Mouse (Mus musculus): ENCODE measurements at regions not wholly inside any gene's neighbourhood (a gene's known extent, or its start where the extent isn't known, plus 50 kb on each side); places are given as distances from the start of the nearest gene placed in this dataset.
"Not testable (repeated sequence)": the region's sequence is repeated elsewhere in the genome, so short reads cannot be mapped to it uniquely, and the experiment has no call there.

DNA sequence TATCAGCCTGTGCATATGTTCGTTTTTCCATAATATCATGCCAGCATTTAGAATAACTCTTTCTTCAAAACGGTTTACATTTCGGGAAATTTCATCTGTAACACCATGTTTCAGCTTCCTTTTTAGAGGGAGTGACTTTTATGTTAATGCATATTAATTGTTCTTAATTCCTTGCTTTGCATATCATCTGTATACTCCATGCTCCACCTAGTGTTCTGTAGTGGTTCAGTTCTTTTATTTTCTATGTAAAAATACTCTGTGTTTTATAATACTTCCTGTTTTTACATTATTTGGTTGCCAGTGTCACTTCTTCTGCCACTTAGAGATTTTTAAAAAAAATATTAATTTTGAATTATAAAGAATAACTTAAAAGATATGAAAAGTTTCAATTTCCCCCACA is 70.9 kb upstream of the Tmem229a start:
- Histone ChIP-seq H3K9ac (replicated peaks; ENCODE audit: low read depth, low read length) (no peak overlapping the region), H3K4me1 (ENCODE audit: control insufficient read depth, insufficient read depth) (no peaks in the 10 kb centered on the region), H3K27me3 (ENCODE audit: control insufficient read depth, insufficient read depth, low read length) (no peaks in the 10 kb centered on the region), H3K4me3 (ENCODE audit: low read depth, low read length) (no peak overlapping the region), H3K27ac (ENCODE audit: low read depth) (no peak overlapping the region), H3K4me2 (ENCODE audit: low read depth, low read length) (no peak overlapping the region), H3K36me3 (replicated peaks; ENCODE audit: control insufficient read depth, insufficient read depth, low read length) (no peaks in the 10 kb centered on the region), H3K9me3 (replicated peaks; ENCODE audit: control insufficient read depth, low read length) (no peaks in the 10 kb centered on the region)
- TF ChIP-seq CTCF (IDR thresholded peaks at IDR 0.05; ENCODE audit: low read depth) (no peak; the same call in 1 of the 2 replicates), EP300 (IDR thresholded peaks at IDR 0.05; ENCODE audit: low read depth) (no peak)
- WGBS = 53% methylated on average over 3 of the region's 3 CpGs
- DNase-seq (ENCODE audit: low spot score) = no peak
- no peak for ATAC-seq (ENCODE audit: insufficient read depth, low read depth)

DNA sequence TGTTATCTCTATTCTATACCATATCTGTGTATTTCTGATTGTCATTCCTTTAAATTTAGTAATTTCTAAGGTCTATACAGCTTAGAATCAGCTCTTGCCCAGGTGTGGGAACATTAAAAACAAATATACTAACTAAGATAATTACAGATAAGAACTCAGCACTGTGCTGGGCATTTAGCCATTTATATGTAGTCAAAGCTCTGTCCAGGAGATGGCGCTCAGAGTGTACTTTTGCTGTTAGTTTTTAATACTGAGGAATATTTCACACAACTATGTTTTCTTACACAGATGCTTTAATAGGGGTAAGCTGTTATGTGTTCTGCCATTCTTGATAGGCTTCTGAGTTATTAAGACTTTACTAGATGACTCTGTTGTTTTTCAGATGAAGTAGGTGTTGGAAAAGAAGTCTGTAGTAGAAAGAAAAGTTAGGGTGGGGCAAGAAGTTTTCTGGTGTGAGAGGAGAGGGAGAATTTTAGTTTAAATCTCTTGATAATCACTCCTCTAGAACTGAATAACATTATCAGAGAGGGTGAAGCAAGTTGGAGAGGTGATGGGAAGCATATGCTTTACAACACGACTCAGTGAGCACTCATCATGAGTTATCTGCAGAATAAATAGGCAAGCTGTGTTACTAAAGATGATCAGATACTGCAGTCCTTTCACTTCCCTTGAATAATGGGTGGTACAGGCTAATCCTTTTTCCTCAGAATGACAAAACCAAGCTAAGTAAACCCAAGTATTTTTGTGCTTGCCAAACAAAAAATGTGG is 64.1 kb upstream of the Tmem229a start:
- Histone ChIP-seq H3K4me3 (ENCODE audit: low read depth, low read length) (no peak overlapping the region), H3K4me1 (ENCODE audit: control insufficient read depth, insufficient read depth) (no peaks in the 10 kb centered on the region), H3K9me3 (replicated peaks; ENCODE audit: control insufficient read depth, low read length) (no peaks in the 10 kb centered on the region), H3K27ac (ENCODE audit: low read depth) (no peak overlapping the region), H3K27me3 (ENCODE audit: control insufficient read depth, insufficient read depth, low read length) (no peaks in the 10 kb centered on the region), H3K36me3 (replicated peaks; ENCODE audit: control insufficient read depth, insufficient read depth, low read length) (no peaks in the 10 kb centered on the region), H3K4me2 (ENCODE audit: low read depth, low read length) (no peak overlapping the region), H3K9ac (replicated peaks; ENCODE audit: low read depth, low read length) (no peak overlapping the region)
- WGBS = 19% methylated on average over 2 of the region's 2 CpGs
- DNase-seq (ENCODE audit: low spot score) (peak; percentile 28), ATAC-seq (ENCODE audit: insufficient read depth, low read depth) (no peak)
- TF ChIP-seq CTCF (IDR thresholded peaks at IDR 0.05; ENCODE audit: low read depth) = peak; percentile 61
- TF ChIP-seq EP300 (IDR thresholded peaks at IDR 0.05; ENCODE audit: low read depth) = no peak

- no peak overlapping the region for H3K9ac ChIP-seq (replicated peaks; ENCODE audit: low read depth, low read length)
- no peak overlapping the region for H3K27ac ChIP-seq (ENCODE audit: low read depth)
- H3K4me2 ChIP-seq (ENCODE audit: low read depth, low read length) = no peak overlapping the region
- 59% methylated on average over 3 of the region's 3 CpGs for WGBS
- H3K4me1 ChIP-seq (ENCODE audit: control insufficient read depth, insufficient read depth) = no peaks in the 10 kb centered on the region
- no peaks in the 10 kb centered on the region for H3K27me3 ChIP-seq (ENCODE audit: control insufficient read depth, insufficient read depth, low read length)
- ATAC-seq (ENCODE audit: insufficient read depth, low read depth) (no peak), DNase-seq (ENCODE audit: low spot score) (no peak)
- H3K4me3 ChIP-seq (ENCODE audit: low read depth, low read length) = no peak overlapping the region
- no peaks in the 10 kb centered on the region for H3K36me3 ChIP-seq (replicated peaks; ENCODE audit: control insufficient read depth, insufficient read depth, low read length)
- no peaks in the 10 kb centered on the region for H3K9me3 ChIP-seq (replicated peaks; ENCODE audit: control insufficient read depth, low read length)
- no peak for TF ChIP-seq EP300 (IDR thresholded peaks at IDR 0.05; ENCODE audit: low read depth)
- no peak for TF ChIP-seq CTCF (IDR thresholded peaks at IDR 0.05; ENCODE audit: low read depth)
Measured at GRCm38 (mm10) chr6:25013288-25013606, 57.1 kb upstream of the Tmem229a start.

GRCm38 (mm10) chr6:25012376-25013287 is 56.5 kb upstream of the Tmem229a start:
- H3K9me3 ChIP-seq (replicated peaks; ENCODE audit: control insufficient read depth, low read length) = no peaks in the 10 kb centered on the region
- ATAC-seq (ENCODE audit: insufficient read depth, low read depth) (no peak), DNase-seq (ENCODE audit: low spot score) (no peak)
- no peak overlapping the region for H3K27ac ChIP-seq (ENCODE audit: low read depth)
- WGBS = 24% methylated on average over 2 of the region's 2 CpGs
- H3K9ac ChIP-seq (replicated peaks; ENCODE audit: low read depth, low read length) = no peak overlapping the region
- no peaks in the 10 kb centered on the region for H3K27me3 ChIP-seq (ENCODE audit: control insufficient read depth, insufficient read depth, low read length)
- no peaks in the 10 kb centered on the region for H3K4me1 ChIP-seq (ENCODE audit: control insufficient read depth, insufficient read depth)
- no peak overlapping the region for H3K4me2 ChIP-seq (ENCODE audit: low read depth, low read length)
- no peak overlapping the region for H3K4me3 ChIP-seq (ENCODE audit: low read depth, low read length)
- TF ChIP-seq EP300 (IDR thresholded peaks at IDR 0.05; ENCODE audit: low read depth) (no peak), CTCF (IDR thresholded peaks at IDR 0.05; ENCODE audit: low read depth) (no peak)
- no peaks in the 10 kb centered on the region for H3K36me3 ChIP-seq (replicated peaks; ENCODE audit: control insufficient read depth, insufficient read depth, low read length)

DNA sequence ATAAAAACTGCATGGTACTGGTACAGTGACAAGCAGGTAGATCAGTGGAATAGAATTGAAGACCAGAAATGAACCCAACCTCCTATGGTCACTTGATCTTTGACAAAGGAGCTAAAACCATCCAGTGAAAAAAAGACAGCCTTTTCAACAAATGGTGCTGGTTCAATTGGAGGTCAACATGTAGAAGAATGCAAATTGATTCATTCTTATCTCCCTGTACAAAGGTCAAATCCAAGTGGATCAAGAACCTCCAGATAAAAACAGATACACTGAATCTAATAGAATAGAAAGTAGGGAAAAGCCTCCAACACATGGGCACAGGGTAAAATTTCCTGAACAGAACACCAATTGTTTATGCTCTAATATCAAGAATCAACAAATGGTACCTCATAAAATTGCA is 52.8 kb upstream of the Tmem229a start:
- DNase-seq (ENCODE audit: low spot score); H3K36me3 ChIP-seq (replicated peaks; ENCODE audit: control insufficient read depth, insufficient read depth, low read length); H3K9ac ChIP-seq (replicated peaks; ENCODE audit: low read depth, low read length); H3K27ac ChIP-seq (ENCODE audit: low read depth); ATAC-seq (ENCODE audit: insufficient read depth, low read depth); H3K4me2 ChIP-seq (ENCODE audit: low read depth, low read length); H3K9me3 ChIP-seq (replicated peaks; ENCODE audit: control insufficient read depth, low read length); H3K4me3 ChIP-seq (ENCODE audit: low read depth, low read length); H3K27me3 ChIP-seq (ENCODE audit: control insufficient read depth, insufficient read depth, low read length); H3K4me1 ChIP-seq (ENCODE audit: control insufficient read depth, insufficient read depth): not testable (repeated sequence)
